Mouse (Mus musculus): ENCODE results near the gene Sipa1l3. TPM values are rescaled to one million over a fixed set of nuclear protein-coding genes. Genes with fewer than 3 reads are reported as not detected.

The Sipa1l3 gene
- polyA plus RNA-seq, 1 experiment from 2014 or later = 14.8 TPM

- Histone ChIP-seq H3K4me1 (replicated peaks) (peaks cover 67% of the 10 kb centered on the region), H3K36me3 (peaks cover 6% of the 10 kb centered on the region; the same call in 1 of the 2 replicates), H3K27ac (peak overlapping the region; percentile 96), H3K4me3 (replicated peaks) (peak overlapping the region; percentile 75), H3K9ac (replicated peaks) (peak overlapping the region; percentile 88), H3K9me3 (no peaks in the 10 kb centered on the region), H3K27me3 (0 out of 2 replicates have a peak, but pooled peaks cover 5% of the 10 kb centered on the region), H3K4me2 (replicated peaks) (peak overlapping the region; percentile 92)
- 8% methylated on average over 9 of the region's 9 CpGs for WGBS
- ATAC-seq = no peak
Observed at GRCm38 (mm10) chr7:29305263-29305988, 213.0 kb downstream of the Sipa1l3 start.

DNA sequence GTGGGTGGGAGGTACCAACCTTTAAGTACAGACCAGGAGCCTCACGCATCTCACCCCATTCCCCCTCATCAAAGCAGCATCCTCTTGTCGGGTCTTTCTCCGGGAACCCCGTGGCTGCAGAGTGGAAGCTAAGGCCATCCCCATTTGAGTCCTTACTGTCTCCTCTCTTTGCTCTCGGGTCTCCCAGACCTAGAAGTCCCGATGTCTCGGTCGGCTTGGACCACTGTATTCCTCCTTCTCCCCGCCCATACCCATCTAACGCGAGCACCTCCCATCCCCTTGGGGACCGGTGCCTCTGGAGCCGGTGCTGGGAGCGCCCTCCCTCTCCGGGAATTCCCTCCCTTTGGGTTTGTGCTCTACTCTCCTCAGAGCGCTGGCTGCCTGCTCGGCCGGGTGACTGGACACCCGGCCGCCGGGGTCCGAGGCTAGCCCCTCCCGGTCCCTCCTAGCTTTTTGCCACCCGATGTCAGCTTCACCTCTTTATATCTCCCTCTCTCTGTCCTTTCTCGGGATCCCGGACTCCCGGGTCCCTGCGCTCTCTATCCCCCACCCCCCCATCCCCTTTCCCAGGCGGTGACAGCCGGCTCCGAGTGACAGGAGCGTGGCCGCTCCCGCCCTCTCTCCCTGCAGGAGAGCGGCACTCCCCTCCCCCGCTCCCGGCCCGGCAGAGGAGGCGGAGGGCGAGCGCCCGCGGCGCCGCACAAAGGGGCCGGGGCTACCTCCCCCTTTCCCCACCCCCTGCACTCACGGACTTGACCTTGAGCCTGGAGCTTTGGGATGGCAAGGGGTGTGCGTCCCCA lies 213.8 kb downstream of the Sipa1l3 start:
- H3K27ac ChIP-seq = peak overlapping the region; percentile 96
- peaks cover 59% of the 10 kb centered on the region for H3K4me1 ChIP-seq (replicated peaks)
- no peak for ATAC-seq
- under 1% methylated on average over 42 of the region's 48 CpGs for WGBS
- H3K4me3 ChIP-seq (replicated peaks) = peak overlapping the region; percentile 75
- H3K36me3 ChIP-seq = 0 out of 2 replicates have a peak, but pooled peaks cover under 1% of the 10 kb centered on the region
- peak overlapping the region; percentile 88 for H3K9ac ChIP-seq (replicated peaks)
- 0 out of 2 replicates have a peak, but pooled peaks cover 2% of the 10 kb centered on the region for H3K27me3 ChIP-seq
- H3K4me2 ChIP-seq (replicated peaks) = peak overlapping the region; percentile 92
- no peaks in the 10 kb centered on the region for H3K9me3 ChIP-seq

DNA sequence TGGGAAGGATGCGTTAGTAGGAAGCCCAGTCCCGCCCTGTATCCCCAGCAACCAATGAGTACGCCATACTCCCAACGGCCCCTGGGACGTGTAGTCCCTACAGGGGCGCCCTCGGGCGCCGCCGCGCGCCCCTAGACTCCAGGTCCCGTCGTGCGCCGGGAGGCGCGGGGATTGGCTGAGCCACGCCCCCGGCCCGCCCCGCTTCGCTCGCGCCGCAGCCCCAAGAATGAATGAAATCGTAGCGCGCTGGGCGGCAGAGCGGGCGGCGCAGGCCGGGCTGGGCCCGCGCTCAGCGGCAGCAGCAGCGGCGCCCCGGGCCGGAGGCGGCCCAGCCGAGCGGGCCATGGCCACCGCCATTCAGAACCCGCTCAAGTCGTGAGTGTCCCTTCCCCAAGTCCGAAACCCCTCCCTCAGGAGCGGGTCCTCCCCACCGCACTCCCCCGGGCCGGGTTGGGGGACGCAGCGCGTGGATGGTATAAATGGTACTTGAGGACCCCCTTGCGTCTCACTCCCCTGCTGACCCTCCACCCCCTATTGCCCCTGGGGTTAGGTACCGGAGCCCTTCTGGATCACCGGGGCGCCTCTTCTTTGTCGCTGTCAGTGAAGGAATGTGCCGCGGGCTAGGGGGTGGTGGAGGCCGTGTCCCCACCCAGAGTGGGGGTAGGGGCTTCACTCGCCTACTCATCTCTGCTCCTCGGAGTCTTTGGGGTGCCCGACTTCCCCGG lies 214.5 kb downstream of the Sipa1l3 start, which contains the start of gene Dpf1:
Gene Dpf1 (plus strand): TSS at position 214 of the 725 bp plus-strand sequence.
- Histone ChIP-seq H3K36me3 (no peaks in the 10 kb centered on the region), H3K4me2 (replicated peaks) (peak within 1 kb of the TSS; percentile 92), H3K9me3 (no peaks in the 10 kb centered on the region), H3K9ac (replicated peaks) (peak within 1 kb of the TSS; percentile 88), H3K4me3 (replicated peaks) (peak within 1 kb of the TSS; percentile 75), H3K27me3 (no peaks in the 10 kb centered on the region), H3K27ac (peak within 1 kb of the TSS; percentile 96), H3K4me1 (replicated peaks) (peaks cover 52% of the 10 kb centered on the region)
- peak; percentile 88 for ATAC-seq
- under 1% methylated on average over 63 of the region's 67 CpGs for WGBS

DNA sequence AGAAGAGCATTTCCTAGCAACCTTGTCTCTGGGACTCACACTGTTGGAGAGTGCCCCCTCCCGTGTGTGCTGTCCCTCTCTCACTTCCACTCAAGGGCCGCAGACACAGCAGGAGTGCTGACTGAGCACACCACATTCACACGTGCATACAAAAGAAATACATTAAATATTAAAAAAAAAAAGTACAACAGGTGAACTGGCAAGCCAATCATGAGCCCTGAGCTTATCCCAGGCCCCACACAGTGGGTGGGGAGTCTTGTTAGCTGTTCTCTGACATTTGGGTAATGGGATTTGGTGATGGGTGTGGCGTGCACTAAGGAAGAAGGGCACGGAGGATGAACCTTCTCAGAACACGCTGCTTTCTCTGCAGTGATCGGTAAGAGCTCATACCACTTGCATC lies 215.8 kb downstream of the Sipa1l3 start:
- H3K9me3 ChIP-seq = no peaks in the 10 kb centered on the region
- WGBS = 53% methylated on average over 7 of the region's 7 CpGs
- H3K4me1 ChIP-seq (replicated peaks) = peaks cover 42% of the 10 kb centered on the region
- H3K27me3 ChIP-seq = no peaks in the 10 kb centered on the region
- ATAC-seq = no peak
- no peak overlapping the region for H3K9ac ChIP-seq (replicated peaks)
- no peak overlapping the region for H3K4me2 ChIP-seq (replicated peaks)
- H3K4me3 ChIP-seq (replicated peaks) = no peak overlapping the region
- H3K36me3 ChIP-seq = no peaks in the 10 kb centered on the region
- H3K27ac ChIP-seq = no peak overlapping the region

- Histone ChIP-seq H3K4me1 (replicated peaks) (peaks cover 27% of the 10 kb centered on the region), H3K4me3 (replicated peaks) (0 out of 2 replicates have a peak overlapping the region, but pooled peaks have one; percentile 11), H3K9ac (replicated peaks) (no peak overlapping the region), H3K36me3 (no peaks in the 10 kb centered on the region), H3K9me3 (no peaks in the 10 kb centered on the region), H3K27me3 (no peaks in the 10 kb centered on the region), H3K4me2 (replicated peaks) (peak overlapping the region; percentile 36), H3K27ac (peak overlapping the region; percentile 75)
- no peak for ATAC-seq
- WGBS = 2% methylated on average over 7 of the region's 7 CpGs
Observed at GRCm38 (mm10) chr7:29301127-29301566, 217.3 kb downstream of the Sipa1l3 start.

GRCm38 (mm10) chr7:29296998-29297397 lies 221.4 kb downstream of the Sipa1l3 start:
- H3K9ac ChIP-seq (replicated peaks) = no peak overlapping the region
- no peaks in the 10 kb centered on the region for H3K9me3 ChIP-seq
- WGBS = 15% methylated on average over 10 of the region's 10 CpGs
- no peaks in the 10 kb centered on the region for H3K36me3 ChIP-seq
- no peak overlapping the region for H3K4me2 ChIP-seq (replicated peaks)
- peaks cover 23% of the 10 kb centered on the region for H3K4me1 ChIP-seq (replicated peaks)
- ATAC-seq = no peak
- no peaks in the 10 kb centered on the region for H3K27me3 ChIP-seq
- H3K4me3 ChIP-seq (replicated peaks) = no peak overlapping the region
- no peak overlapping the region for H3K27ac ChIP-seq

- Histone ChIP-seq H3K4me1 (replicated peaks) (peaks cover 32% of the 10 kb centered on the region), H3K9me3 (no peaks in the 10 kb centered on the region), H3K36me3 (no peaks in the 10 kb centered on the region), H3K4me3 (replicated peaks) (no peak overlapping the region), H3K4me2 (replicated peaks) (no peak overlapping the region), H3K27ac (no peak overlapping the region), H3K27me3 (no peaks in the 10 kb centered on the region), H3K9ac (replicated peaks) (no peak overlapping the region)
- ATAC-seq = no peak
- 86% methylated on average over 24 of the region's 24 CpGs for WGBS
Observed at GRCm38 (mm10) chr7:29295861-29296647, 222.4 kb downstream of the Sipa1l3 start.

DNA sequence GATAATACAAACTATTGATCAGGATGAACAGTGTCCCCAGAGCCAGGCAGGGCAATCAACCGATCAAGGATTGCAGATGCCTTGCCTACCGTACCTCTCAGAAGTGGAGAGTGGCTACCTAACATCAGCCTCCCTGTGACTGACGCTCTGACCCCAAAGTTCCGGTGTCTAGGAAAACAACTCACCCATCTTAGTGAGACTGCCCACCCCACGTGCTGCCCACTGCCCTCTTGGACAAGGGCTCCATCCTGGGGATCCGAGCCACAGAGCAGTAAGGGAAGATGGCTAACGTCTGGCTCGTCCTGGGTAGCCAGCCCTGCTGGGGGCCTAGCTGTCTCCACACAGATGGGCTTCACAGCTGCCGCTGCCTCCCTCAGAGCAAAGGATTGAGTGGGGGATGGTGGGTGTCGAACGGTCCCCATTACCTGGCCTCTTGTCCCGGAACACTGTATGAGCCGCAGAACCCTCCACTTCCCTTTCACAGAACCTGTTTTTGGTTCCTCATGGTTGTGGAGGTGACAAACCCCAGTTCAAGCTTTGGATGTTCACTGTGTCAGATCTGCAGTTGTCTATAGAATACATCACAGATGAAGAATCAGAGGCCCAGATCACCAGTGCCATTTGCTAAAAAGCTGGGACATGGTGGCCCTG lies 224.2 kb downstream of the Sipa1l3 start:
- Histone ChIP-seq H3K27ac (0 out of 2 replicates have a peak overlapping the region, but pooled peaks have one; percentile 66), H3K9ac (replicated peaks) (no peak overlapping the region), H3K27me3 (no peaks in the 10 kb centered on the region), H3K9me3 (no peaks in the 10 kb centered on the region), H3K4me2 (replicated peaks) (no peak overlapping the region), H3K4me1 (replicated peaks) (peaks cover 45% of the 10 kb centered on the region), H3K4me3 (replicated peaks) (no peak overlapping the region), H3K36me3 (no peaks in the 10 kb centered on the region)
- WGBS = 62% methylated on average over 13 of the region's 13 CpGs
- no peak for ATAC-seq

DNA sequence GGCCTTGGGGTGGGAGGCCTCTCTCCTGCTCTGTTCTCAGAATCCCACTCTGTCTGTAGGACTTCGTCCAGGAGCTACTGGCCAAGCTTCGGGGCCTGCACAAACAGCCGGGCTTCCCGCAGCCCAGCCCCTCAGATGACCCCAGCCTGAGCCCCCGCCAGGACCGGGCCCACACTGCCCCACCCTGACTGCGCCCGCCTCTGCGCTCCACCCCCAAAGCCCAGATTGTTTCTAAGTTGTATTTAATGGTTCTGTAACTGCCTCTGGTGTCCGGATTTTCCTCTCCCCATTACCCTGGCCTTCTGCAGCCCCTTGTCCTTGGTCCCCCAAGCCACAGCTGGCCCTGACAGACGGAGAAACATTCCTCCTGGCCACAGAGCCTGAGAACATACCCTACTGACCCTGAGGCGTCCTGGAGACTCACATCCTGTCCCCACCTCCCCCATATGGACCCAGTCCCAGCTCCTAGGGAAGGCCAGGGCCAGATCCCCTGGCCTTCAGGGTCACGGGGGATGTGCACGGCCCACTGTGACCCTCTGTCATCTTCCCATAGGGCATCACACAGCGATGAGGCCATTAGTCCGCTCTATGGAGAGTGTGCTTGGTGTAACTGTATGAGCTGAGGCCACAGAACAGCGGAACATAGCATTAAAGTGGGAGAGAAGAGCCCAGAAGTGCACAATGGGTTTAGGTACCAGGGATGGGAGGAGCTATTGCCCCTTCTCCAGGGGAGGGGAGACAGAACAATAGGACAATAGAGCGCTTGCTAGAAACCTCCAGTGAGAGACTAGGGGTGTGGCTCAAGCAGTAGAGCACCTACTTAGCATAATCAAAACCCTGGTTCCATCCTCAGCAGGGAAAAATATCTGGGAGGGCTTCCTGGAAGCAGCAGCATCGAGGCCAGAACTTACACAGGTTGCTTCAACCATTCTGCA lies 225.0 kb downstream of the Sipa1l3 start:
- Histone ChIP-seq H3K4me2 (replicated peaks) (no peak overlapping the region), H3K27ac (peak overlapping the region; percentile 74), H3K36me3 (no peaks in the 10 kb centered on the region), H3K27me3 (no peaks in the 10 kb centered on the region), H3K9ac (replicated peaks) (no peak overlapping the region), H3K4me3 (replicated peaks) (no peak overlapping the region), H3K9me3 (no peaks in the 10 kb centered on the region), H3K4me1 (replicated peaks) (peaks cover 51% of the 10 kb centered on the region)
- WGBS = 26% methylated on average over 19 of the region's 19 CpGs
- peak; percentile 10; the same call in 1 of the 2 replicates for ATAC-seq
